Mouse (Mus musculus): Measurements from ENCODE around the gene Ddias.

- no peak for TF ChIP-seq ZC3H11A (IDR thresholded peaks at IDR 0.05; ENCODE audit: borderline replicate concordance, low read depth, low read length)
- TF ChIP-seq HCFC1 (IDR thresholded peaks at IDR 0.05; ENCODE audit: borderline replicate concordance, insufficient read depth, low read length), result no peak
- TF ChIP-seq CHD2 (IDR thresholded peaks at IDR 0.05; ENCODE audit: low read depth, low read length), result no peak
- no peak for TF ChIP-seq ZNF384 (IDR thresholded peaks at IDR 0.05; ENCODE audit: low read depth, low read length)
- TF ChIP-seq MAFK (IDR thresholded peaks at IDR 0.05; ENCODE audit: insufficient read depth, low read depth, low read length), result no peak
Measured at GRCm38 (mm10) chr7:92920857-92921172, 46.8 kb upstream of the Ddias start.

All from ES-E14 (cell line).